Mouse (Mus musculus): ENCODE measurements around the gene Sdccag8.

The Sdccag8 gene

DNA sequence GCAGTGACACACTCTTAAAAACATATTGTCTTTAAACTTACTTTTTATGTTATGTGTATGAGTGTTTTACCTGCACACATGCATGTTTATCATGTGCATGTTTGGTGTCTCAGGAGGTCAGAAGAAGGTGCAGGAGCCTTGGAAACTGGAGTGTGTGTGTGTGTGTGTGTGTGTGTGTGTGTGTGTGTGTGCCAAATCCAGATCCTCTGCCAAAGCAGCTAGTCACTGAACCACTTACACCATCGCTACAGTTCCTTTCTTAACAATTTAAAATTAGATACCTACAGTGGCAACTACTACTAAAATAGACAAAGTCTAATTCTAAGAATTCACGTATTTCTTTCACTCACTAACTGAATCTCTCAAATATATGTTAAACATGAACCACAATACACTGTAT is 234.3 kb downstream of the Sdccag8 start:
- no peak for DNase-seq (ENCODE audit: low read depth, low spot score)

DNA sequence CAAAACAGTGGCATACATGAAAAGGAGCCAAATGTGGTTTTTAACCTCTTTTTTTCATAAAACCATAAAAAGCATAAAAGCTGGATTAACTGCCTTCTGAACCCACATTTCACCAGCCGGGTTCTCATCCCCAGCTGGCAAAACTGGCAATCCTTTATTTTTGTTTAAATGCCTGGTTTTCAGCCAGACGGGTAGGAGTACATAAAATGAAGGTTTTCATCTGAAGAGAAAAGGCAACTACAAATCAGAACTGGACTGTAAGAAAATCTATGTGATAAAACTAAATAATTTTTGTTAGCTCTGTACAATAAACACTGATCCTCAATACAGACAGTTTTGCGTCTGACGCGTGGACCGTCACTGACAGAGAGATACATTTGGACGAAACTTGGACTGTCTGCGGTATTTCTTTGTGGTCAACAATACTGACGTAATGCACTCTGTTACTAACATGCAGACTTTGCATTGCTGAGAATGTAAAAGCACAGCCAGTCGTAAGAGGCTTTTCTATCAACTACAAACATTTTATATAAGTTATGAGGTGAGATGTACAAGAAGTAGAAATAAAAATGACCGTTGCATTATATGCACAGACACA is 237.0 kb downstream of the Sdccag8 start:
- DNase-seq (ENCODE audit: low read depth, low spot score): no peak

DNA sequence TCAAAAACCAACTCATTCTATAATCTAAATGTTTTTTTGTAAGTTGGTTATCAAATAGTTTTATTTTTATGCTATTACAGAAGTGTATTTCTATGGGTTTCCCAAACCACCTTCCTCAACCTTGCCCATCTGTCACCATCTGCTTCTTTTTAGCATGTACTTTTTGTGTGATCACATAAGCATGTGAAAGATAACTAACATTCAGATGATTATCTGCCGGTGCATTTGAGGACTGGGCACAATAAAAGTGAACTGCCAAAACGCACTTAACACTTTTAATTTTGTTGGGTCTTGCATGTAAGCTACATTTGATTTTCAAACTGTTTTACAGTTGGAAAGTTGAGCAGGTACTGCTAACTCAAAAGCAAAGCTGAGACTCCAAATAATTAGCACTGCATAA is 240.4 kb downstream of the Sdccag8 start:
- DNase-seq (ENCODE audit: low read depth, low spot score): no peak

DNA sequence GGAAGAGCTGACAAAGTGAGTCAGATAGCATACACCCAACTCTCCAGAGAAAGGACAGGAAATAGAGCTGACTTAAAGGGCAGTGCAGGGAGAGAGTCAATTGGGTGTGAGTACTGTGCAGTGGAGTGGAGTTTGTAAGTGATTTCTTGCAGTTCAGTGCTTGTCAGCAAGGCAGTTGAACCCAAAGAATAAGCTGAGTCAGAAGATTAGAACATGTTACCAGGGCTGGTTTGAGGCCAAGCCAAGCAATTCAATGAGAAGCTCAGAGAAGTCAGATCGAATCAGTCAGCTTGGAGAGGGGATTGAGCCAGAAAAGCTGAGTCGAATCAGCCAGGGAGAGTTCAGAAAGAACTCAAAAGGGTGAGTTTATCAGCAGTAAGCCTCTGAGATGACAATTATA is 247.3 kb downstream of the Sdccag8 start:
- no peak for DNase-seq (ENCODE audit: low read depth, low spot score)

DNA sequence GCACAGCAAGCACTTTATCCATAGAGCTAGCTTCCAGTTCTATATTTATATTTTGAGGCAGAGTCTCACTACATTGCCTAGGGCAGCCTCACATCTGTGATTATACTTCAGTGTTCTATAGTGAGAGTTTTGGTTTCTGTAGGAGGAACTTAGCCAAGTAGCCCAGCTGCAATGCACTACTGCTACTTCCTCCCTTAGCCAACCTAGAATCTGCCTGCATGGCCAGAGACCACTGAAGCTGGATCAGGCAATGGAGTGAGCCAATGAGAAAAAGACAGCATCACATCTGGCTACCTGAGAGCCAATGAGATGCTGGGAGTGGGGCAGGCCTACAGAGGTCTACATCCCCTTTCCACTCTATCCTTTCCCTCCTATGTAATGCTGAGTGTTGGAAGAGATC is 251.3 kb downstream of the Sdccag8 start:
- no peak for DNase-seq (ENCODE audit: low read depth, low spot score)

DNA sequence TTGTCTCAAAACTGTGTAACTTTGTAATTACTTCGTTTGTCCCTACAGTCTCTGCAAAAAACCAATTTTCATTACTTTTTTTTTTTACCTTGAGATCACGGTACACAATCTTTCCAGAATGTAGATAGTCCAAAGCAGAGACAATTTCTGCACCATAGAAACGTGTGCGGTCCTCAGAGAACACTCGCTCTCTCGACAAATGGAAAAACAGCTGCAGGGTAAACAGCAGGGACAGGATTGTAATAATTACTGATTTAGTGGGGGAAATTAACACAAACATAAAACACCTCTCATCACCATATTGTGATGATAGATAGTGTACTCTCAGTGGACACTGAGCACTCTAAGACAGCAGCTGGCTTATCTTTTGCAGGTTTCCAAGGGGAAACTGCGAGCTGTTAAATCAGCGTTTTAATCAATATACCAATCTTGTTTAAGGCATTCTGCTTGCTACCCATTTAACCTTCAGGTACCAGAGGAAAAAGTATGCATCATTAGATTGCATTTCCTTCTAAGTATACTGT is 252.7 kb downstream of the Sdccag8 start:
- no peak for DNase-seq (ENCODE audit: low read depth, low spot score)

DNA sequence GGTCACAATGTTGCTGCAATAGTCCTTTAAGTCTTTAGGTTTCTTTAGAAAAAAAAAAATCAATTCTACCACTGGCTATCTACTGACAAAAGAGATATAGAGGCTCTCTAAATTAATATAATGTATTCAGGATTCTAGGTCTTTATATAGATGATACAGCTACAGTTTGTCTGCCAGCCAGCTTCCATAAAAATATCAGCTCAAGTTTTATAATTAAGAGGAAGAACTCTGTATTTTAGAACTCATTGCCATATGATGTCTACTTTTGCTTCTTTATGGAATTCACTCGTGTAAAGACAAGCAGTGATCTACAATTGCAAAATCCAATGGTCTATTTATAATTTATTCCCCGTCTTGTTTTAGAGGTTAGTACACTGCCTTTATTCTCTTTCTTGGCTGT is 254.7 kb downstream of the Sdccag8 start:
- DNase-seq (ENCODE audit: low read depth, low spot score): no peak
